Mouse (Mus musculus) heart, adult 11 months (tissue): ENCODE measurements at regions not wholly inside any gene's neighbourhood (a gene's known extent, or its start where the extent isn't known, plus 50 kb on each side); places are given as distances from the start of the nearest gene placed in this dataset.
"Not testable (repeated sequence)": the region's sequence is repeated elsewhere in the genome, so short reads cannot be mapped to it uniquely, and the experiment has no call there.

Source experiments
- DNase-seq: peaks from one replicate; pipeline ENCODE4 v3.0.0; 2022

DNA sequence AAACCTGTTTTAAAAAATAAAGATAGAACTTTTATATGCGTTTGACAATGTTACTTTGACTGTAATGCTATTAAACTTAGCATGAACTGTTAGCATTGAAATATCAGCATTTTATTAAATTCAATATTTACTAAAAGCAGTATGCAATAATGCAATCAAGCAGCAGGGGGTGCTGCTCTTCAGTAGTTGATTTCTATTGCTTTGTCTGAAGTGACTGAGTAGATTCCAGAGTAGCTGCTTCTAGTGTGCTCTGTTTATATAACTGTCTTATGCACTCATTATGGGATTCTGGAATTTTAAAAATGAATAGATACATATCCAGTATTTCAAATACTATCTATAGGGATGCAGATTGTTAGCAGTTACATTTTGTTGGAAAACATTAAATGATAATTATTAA, 146.2 kb downstream of the Gm28710 start:
- no peak for DNase-seq

DNA sequence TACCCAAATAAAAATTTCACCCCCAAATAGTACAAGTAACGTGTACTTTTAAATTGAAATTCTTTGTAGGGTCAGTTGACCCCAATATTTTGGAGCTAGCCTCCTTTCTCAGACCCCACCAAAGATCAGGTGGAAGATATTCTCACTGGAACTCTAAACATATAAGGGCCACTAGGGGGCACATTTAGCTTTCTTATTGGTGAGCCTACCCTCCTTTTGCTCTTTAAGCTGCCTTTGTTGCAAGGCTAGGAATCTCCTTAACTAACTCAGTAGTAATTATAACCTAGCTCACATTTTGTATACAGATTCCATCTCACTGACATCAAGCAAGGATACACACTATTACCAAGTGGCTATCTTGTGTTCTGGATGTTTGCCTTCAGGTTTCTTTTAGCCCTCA, 155.8 kb downstream of the Gm28710 start:
- no peak for DNase-seq

DNA sequence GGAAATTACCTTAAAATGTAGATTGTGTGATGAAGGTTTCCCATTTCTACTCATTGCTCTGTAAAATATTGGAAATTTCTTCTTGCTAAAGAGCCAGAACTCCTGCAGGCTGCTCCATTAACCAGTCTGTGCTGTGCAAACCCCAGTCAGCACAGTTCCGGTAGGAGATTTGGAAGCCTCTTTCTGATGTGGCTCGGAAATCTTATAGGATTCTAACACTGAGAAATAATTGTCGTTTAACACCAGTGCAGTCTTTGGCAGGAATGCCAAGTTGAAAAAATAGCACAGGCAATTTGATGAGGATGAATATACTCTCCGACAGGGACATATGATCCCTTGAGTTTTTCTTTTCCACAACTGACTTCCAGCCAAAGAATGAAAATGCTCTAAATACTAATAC, 176.1 kb downstream of the Gm28710 start:
- no peak for DNase-seq

DNA sequence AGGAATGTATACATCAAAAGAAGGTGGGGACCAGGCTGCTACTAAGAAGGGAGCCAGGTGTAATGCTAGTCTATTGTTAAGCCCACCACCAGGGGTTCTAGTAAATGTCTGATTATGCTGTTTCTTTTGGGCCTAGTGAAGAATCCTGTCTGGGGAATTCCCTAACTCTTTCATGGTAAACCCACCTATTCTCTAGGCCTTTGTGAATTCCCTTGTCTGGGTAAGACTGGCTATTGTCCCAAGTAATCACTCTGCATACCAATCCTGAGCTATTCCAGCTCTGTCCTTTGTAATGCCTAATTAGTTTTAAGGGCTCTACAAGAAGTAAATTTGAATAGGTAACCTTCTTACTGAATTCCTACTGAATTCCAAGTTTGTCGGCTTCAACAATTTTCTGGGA, 177.2 kb downstream of the Gm28710 start:
- not testable (repeated sequence) for DNase-seq

DNA sequence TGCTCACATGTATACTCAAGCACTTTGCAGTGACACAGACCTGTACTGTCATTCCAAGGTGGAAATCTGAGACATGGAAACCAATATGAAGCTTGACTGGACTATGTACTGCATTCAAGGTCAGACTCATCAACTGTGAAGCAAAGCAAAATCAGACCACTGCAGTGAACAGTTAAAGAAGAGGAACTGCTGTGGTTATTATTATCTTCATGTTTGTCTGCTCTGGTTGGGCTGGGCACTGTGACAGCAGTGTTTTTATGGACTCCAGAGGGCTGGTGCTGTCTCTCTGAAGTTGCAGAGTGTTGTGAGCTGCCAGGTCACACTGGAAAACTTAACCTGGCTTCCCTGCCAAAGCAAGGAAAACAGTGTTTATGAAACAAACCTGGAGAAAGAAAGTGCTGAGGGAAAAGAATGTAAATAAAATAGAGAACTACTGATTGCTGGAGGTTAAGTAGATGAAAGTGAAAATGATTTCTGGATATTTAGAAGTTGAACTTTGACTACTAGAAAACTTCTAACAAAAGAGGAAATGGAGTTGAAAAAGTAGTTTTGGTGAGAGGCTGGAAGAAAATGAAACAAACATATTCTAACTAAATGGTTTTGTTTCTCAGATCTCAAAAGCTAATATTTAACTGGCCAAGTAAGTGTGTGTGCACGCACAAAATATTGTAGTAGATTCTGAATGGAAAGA, 181.7 kb downstream of the Gm28710 start:
- peak; percentile 89 for DNase-seq

DNA sequence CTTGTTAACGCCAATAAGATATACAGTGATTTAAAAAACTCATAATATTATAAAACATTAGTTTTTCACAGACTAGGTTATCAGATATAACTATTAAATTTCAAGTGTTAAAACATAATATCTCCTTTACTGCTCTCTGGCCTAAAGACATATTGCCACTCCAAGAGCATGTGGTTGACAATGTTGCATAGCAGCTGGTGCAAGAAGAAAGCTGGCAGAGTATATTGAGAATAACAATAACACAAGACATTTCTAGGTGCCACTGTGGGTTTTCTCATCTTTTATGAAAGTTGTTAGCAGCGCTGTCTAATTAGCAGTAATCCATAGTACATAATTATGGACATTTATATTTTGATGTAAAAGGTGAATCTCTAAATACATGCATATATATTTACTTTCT, 184.4 kb downstream of the Gm28710 start:
- DNase-seq, result no peak

DNA sequence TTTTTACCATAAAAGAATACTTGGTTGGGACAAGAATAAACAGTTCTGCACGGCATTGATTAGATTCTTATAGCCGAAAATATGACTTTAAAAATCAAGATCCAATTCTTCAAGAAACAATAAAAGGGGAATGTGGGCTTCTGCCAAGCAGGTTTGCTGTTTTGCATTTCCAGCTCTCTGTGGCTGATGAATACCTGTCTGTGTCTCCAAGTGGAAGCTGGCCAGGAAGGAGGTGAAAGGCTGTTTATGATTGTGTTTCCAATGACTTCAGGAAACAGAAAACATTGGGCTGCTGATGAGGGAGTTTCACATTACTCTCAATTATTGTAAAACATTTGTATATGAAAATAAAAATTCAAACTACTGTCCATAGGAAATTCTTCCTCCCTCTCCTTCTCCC, 193.3 kb downstream of the Gm28710 start:
- DNase-seq, result peak; percentile 36

DNA sequence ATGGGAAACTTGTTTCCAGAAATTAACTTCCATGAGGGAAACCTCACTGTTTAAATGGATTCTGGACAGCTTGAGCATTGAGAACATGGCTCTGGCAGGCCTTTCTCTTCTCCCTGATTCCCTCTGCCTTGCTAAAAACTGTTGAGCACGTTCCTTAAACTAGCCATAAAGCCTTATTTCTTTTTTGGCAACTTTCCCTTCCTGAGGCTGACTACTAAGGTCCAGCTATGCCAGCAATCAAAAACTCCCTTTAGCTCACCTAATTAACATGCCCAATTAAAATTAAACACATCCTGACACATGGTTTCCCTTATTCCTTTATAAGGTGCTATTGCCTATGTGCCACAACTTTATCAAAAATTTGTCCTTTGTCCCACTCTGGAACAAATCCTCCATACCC, 199.9 kb downstream of the Gm28710 start:
- no peak for DNase-seq

DNA sequence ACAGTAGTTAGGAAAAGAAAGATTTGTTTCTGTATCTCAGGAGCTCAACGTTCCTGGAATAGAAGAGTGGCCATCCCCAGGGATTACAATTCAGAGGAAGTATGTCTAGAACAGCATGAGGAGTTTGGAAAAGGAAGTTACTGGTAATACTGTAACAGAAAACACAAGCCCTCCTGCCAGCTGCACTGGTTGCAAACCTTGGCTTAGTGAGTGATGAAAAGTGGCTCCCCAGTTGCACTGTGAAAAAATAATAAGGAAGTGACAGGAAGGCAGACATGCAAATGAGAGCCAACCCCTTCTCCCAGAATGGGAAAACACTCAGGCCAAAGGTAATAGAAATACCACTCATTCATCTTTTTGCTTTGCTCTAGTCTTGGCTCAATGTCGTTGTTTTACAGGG, 207.6 kb downstream of the Gm28710 start:
- DNase-seq, result peak; percentile 86

DNA sequence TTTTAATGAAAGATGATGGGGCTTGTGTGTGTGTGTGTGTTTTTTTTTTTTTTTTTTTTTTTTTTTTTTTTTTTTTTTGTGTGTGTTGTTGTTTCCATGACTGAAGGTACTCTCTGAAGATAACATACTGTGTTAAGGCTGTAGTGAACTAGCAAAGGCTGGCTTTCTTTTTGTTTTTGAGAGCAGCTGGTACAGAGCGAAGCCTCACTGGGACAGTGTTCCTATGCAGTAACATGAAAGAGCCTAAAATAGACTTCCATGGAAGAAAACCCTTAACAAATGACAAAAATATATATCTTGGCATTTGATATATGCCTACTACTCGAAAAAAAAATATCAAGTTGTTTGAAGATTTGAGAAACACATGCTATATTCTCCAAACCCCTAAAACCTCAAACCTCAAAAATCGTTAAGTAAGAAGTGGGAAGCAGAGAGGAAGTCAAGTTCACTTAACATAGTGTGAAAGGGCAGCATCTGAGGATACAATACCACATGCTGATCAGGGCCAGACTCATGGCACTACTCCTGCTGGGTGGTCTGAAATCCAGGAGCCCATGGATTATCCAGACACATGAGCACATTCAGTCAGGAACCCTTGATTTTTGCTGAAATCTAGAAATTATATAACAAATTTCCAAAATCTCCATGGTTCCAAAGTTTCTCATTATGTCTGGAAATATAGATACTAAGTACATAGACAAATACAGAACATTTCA, 215.4 kb downstream of the Gm28710 start:
- DNase-seq, result no peak

DNA sequence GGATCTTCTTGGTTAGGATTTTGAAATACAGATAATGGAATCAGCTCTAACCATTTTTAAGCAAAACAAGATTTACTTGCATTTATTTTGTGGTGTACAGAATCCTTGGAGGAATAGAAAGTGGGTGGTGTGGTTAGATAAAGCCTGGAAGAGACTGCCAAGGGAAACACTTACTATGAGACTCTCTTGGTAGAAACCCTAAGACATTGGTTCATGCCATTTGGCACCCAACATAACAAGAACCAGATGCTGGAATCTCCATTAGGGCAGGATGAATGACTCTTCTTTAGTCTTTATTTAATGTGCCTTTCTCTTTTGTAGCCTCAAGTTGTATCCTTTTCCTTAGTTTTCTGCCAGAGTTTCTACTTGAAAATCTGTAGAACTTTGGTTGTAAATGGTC, 230.0 kb downstream of the Gm28710 start:
- DNase-seq, result peak; percentile 92

DNA sequence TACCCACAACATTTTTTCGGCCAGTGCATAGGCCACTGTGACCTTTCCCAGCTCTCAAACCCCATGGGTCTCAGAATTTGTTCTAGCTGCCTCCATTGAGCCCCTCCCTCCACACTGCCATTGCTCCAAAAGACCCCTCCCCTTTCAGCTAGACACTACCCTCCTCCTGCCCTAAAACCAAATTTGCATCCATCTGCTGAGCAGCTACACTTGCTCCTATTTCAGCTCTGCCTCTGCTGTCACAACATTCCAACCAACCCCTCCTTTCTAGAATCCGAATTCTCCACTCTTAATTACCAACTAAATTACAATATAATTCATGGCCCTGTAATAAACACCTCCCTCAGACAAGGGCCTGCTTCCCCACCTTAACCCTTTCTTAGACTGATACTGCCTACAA, 262.3 kb downstream of the Gm28710 start:
- DNase-seq, result no peak

DNA sequence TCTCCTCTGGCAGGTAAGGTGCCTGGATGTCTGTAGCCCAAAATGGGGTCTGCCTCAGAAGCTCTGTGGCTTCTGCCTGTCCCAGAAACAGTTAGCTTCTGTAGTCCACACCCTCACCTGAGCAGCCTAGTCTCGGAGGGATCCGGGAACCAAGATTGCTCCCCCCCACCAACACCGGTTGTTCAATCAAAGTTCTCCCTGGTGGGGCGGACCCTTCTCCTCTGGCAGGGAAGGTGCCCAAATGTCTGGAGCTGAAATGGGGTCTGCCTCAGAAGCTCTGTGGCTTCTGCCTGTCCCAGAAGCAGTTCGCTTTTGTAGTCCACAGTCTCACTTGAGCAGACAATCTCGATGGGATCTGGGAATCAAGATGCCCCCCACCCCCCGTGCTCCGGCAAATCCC, 273.0 kb downstream of the Gm28710 start:
- DNase-seq, result no peak

DNA sequence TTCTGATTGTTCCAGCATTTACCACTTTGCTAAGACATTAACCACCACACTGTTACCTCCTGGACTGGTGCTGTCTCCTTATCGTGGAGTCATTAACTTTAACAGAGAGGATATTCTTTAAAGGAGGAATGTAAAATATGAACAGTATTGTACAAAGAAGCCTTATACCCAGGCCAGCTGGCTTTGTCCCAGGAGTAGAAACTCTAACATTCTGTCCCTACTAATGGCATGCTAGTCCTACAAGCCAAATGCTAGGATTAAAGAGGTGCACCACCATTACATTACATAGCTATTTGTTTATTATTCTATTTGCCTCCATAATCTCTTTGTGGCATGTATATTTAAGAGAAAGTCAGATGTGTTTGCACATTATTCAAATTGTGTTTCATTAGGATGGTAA, 288.8 kb downstream of the Gm28710 start:
- no peak for DNase-seq

DNA sequence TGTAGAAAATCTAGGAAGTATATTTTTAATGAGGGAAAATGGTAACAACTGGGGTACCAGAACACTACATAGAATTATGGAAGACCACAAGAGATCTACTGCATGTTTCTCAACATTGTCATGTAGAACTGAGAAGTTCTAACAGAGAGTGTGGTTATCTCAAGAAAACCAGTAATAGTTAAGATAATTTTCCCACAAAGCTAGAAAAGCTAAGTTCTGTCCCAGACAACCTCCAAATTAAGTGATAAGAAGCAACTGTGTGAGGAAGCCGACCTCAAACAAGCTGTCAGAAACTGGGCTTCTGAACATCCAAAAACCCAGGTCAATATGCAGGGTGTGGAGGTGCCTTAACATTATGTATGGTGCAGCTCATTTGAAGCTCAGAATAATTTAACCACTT, 261.4 kb upstream of the Speer4f2 start:
- DNase-seq, result no peak

DNA sequence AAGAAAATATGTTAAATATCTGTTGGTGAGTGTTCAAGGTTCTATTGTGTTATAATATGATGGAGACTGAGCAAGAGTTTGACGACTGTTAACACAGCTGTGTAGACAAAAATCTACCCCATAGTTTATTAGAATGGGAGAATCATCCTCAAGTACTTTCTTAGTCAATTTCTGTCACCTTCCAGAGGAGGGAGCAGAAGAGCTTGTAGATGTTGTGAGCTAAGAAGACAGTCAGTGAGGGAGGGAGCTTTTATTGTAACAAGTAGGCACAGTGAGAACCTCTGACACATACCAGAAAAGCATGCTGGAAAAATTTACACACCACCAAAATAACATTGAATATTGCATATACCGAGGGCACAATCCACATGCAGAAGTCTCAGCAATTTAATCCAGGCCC, 261.0 kb upstream of the Speer4f2 start:
- no peak for DNase-seq

DNA sequence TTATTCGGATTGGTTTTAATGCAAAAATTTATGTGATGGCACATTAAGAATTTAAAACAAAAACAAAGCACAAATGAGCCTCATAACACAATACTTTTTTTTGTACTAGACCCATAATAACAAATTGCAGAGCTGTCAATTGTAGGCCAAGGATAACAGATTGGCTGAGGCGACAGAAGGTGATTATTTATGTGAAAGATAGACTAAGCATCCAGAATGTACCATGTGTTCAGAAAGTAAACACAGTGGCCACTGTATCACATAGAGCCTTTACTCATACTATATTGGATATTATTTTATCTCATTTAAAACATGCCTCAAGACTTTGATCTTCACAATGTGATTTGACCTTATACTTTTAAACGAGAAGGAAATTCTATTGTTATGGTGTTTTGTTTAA, 257.9 kb upstream of the Speer4f2 start:
- no peak for DNase-seq

DNA sequence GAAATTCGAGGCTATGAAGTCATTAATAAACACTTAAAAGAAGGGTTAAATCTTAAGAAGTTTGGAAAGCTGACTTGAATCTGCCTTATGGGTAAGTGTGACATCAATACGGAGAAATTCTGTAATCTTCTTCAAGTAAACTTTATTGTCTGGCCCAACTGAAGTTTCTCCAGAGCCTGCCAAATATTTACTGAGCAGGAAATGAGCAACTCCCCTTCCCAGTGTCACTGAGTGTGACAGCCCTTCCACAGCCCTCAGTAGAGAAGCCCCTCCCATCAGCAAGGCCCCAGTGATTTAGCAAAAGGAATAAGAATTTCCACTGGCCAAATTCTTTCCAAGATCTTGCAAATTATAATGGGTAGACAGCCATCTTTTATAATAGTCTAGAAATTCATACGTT, 256.9 kb upstream of the Speer4f2 start:
- no peak for DNase-seq

DNA sequence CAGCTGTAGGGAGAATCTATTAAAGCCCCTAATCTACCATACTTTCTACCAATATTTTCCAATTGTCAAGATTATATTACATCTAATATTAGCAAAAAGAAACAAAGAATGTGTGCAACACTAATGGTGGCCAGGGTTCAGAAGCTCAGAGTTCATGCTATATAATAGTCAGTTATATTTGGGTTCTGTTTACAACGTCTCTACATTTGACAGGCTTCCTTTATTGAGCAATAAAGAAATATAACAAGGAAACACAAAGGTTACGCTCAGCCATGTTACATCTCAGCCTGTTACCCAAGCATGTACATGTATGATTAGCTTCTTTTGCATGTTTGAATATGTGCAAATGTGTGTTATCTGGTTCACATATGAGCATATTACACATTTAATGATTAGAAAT, 247.7 kb upstream of the Speer4f2 start:
- DNase-seq, result no peak

DNA sequence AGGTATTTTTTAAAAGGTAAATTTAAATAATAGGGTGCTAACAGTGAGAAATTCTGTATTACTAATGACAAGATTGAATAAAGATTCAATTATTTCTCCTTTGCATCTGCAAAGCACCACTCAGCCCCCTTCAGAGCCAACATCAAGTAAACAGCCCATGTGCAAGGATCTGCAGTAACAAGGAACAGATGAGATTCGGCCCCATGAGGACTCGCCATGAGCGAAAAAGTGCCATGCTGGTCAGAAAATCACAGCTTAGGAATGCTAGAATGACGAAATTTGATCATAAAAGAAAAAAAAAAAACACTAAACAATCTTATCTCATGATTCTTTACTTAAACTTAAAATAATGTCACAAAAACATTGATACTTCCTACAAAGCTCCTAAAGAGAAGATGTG, 245.5 kb upstream of the Speer4f2 start:
- DNase-seq, result no peak

DNA sequence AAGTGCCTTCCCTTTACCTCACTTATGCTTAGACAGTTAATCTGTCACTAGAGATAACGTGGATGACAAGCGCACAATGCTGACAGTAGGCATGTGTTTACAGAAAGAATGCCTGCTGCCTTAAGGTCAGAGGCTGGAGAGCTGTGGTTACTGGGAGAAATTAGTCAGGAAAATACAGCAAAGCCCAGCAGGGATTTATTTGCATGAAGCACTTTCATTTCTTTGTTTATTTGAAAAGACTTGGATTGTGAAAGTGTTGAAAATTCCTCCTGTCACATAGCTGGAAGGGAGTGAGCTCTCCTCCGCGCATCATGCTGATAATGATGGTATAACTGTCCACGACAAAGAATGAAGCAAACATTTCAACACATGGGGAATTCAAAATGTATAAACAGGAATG, 237.5 kb upstream of the Speer4f2 start:
- DNase-seq, result no peak

DNA sequence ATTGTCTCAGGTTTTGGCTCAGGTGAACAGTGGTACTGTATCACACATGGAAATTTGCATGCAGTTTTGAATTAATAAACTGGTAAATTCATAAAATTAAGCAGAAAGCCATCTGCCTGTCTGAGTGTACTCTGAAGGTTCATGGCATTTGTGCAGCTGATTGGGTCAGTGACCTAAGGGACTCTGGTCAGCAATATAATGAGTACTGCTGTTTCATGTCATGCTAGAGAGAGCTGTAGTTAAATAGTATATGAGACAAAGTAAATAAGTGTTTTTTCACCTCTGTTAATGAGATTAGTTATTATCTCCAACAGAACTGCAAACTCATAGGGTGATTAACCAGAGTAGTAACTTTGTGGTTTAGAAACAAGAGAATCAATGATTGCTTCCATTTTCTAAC, 231.4 kb upstream of the Speer4f2 start:
- DNase-seq, result no peak

DNA sequence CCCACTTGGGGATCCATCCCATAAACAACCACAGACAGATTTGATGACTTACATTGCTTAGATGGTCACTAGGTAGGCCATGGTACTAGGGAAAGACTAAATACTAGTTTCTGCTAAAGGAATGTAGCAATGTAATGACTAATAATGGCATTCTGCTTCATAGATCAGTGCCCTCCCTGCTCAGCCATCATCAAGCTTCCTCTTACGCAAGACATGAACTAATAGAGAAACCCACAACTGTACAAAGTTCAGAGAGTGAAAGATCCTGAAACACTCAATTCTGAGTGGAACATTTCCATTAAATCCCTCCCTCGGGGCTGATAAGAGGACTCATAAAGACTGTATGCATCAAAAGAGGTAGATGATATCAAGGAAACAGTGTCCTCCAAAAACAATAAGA, 198.4 kb upstream of the Speer4f2 start:
- no peak for DNase-seq

DNA sequence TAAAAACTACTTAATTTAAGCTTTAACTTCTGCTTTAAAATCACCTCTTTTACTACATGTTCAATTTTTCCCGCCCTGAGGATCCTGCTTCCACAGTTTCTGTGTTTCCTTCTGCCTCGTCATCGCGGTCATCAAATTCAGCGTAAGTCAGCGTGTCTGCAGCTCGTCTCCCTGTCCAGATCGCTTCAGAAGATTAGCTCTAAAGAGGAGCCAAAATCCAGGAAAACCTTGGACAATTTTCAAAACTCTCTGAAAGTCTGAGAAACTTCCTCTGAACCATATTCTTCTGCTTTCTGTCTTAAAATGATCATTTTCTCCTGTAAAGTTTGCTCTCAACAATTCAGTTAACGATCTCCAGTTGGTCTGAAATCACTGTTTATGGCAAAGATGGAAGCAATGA, 196.2 kb upstream of the Speer4f2 start:
- DNase-seq, result no peak
